Mouse (Mus musculus): ENCODE data around the gene Fbxw11. TPM values are rescaled to one million over a fixed set of nuclear protein-coding genes. Genes with fewer than 3 reads are reported as not detected.

The Fbxw11 gene
- polyA plus RNA-seq, 1 experiment from 2014 or later = 89.8 TPM

- Histone ChIP-seq H3K4me3 (no peak overlapping the region), H3K9me3 (no peaks in the 10 kb centered on the region), H3K27ac (no peak overlapping the region), H3K27me3 (ENCODE audit: insufficient read depth, poor library complexity, severe bottlenecking) (no peaks in the 10 kb centered on the region), H3K4me1 (replicated peaks) (no peaks in the 10 kb centered on the region), H3K36me3 (peaks cover 7% of the 10 kb centered on the region)
- WGBS = 85% methylated on average over 5 of the region's 5 CpGs
- DNase-seq (ENCODE audit: low spot score) = no peak
Observed at GRCm38 (mm10) chr11:32752595-32752885, 110.0 kb downstream of the Fbxw11 start.

GRCm38 (mm10) chr11:32753358-32753757, 110.8 kb downstream of the Fbxw11 start:
- 87% methylated on average over 2 of the region's 2 CpGs for WGBS
- H3K4me1 ChIP-seq (replicated peaks) = no peaks in the 10 kb centered on the region

DNA sequence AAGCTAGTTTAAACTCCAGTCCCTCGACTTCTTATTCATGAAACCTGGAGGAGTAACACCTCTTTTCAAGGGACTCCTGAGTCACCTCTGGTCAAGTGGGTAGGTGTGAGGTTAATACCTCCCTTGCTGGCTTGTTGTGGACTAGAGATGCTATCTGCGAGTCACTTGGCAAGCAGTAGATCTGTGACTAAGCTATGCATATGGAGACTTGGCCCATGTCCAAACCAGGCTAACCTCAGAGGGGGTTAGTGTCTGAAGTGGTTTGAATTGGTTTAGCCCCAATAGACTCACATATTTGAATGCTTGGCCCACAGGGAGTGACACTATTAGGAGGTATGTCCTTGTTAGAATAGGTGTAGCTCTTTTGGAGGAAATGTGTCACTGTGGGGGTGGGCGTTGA, 120.2 kb downstream of the Fbxw11 start:
- DNase-seq (ENCODE audit: low spot score) = no peak
- 82% methylated on average over 3 of the region's 3 CpGs for WGBS
- H3K36me3 ChIP-seq = no peaks in the 10 kb centered on the region
- H3K27me3 ChIP-seq (ENCODE audit: insufficient read depth, poor library complexity, severe bottlenecking) = no peaks in the 10 kb centered on the region
- H3K9me3 ChIP-seq = no peaks in the 10 kb centered on the region
- no peak overlapping the region for H3K4me3 ChIP-seq
- peaks cover 6% of the 10 kb centered on the region; the same call in 1 of the 2 replicates for H3K4me1 ChIP-seq (replicated peaks)
- H3K27ac ChIP-seq = no peak overlapping the region

More at GRCm38 (mm10) chr11:32753358-32753757, 110.8 kb downstream of the Fbxw11 start:
- H3K27ac ChIP-seq = no peak overlapping the region
- no peaks in the 10 kb centered on the region for H3K27me3 ChIP-seq (ENCODE audit: insufficient read depth, poor library complexity, severe bottlenecking)
- no peaks in the 10 kb centered on the region for H3K36me3 ChIP-seq
- no peaks in the 10 kb centered on the region for H3K9me3 ChIP-seq
- DNase-seq (ENCODE audit: low spot score) = no peak
- H3K4me3 ChIP-seq = no peak overlapping the region

GRCm38 (mm10) chr11:32767496-32768230, 125.1 kb downstream of the Fbxw11 start:
- H3K27ac ChIP-seq = no peak overlapping the region
- no peaks in the 10 kb centered on the region for H3K9me3 ChIP-seq
- H3K4me1 ChIP-seq (replicated peaks) = peaks cover 6% of the 10 kb centered on the region; the same call in 1 of the 2 replicates
- no peak for DNase-seq (ENCODE audit: low spot score)
- WGBS = 88% methylated on average over 18 of the region's 18 CpGs
- no peaks in the 10 kb centered on the region for H3K36me3 ChIP-seq
- H3K27me3 ChIP-seq (ENCODE audit: insufficient read depth, poor library complexity, severe bottlenecking) = no peaks in the 10 kb centered on the region
- no peak overlapping the region for H3K4me3 ChIP-seq

GRCm38 (mm10) chr11:32768642-32769343, 126.3 kb downstream of the Fbxw11 start:
- DNase-seq (ENCODE audit: low spot score) = no peak
- H3K9me3 ChIP-seq = no peaks in the 10 kb centered on the region
- 83% methylated on average over 12 of the region's 12 CpGs for WGBS
- no peak overlapping the region for H3K27ac ChIP-seq
- peaks cover 6% of the 10 kb centered on the region; the same call in 1 of the 2 replicates for H3K4me1 ChIP-seq (replicated peaks)
- no peaks in the 10 kb centered on the region for H3K27me3 ChIP-seq (ENCODE audit: insufficient read depth, poor library complexity, severe bottlenecking)
- H3K36me3 ChIP-seq = no peaks in the 10 kb centered on the region
- H3K4me3 ChIP-seq = no peak overlapping the region

GRCm38 (mm10) chr11:32780747-32781536, 138.4 kb downstream of the Fbxw11 start:
- H3K27me3 ChIP-seq (ENCODE audit: insufficient read depth, poor library complexity, severe bottlenecking) = no peaks in the 10 kb centered on the region
- H3K27ac ChIP-seq = no peak overlapping the region
- H3K4me3 ChIP-seq = no peak overlapping the region
- DNase-seq (ENCODE audit: low spot score) = no peak
- 58% methylated on average over 11 of the region's 11 CpGs for WGBS
- peaks cover 12% of the 10 kb centered on the region; the same call in 1 of the 2 replicates for H3K4me1 ChIP-seq (replicated peaks)
- H3K9me3 ChIP-seq = peaks cover 4% of the 10 kb centered on the region; the same call in 1 of the 2 replicates
- no peaks in the 10 kb centered on the region for H3K36me3 ChIP-seq

- H3K9me3 ChIP-seq = no peaks in the 10 kb centered on the region
- H3K36me3 ChIP-seq = no peaks in the 10 kb centered on the region
- H3K4me1 ChIP-seq (replicated peaks) = peaks cover 12% of the 10 kb centered on the region; the same call in 1 of the 2 replicates
- no peak overlapping the region for H3K4me3 ChIP-seq
- DNase-seq (ENCODE audit: low spot score) = no peak
- peak overlapping the region; percentile 9; the same call in 1 of the 2 replicates for H3K27ac ChIP-seq
- 56% methylated on average over 2 of the region's 2 CpGs for WGBS
- no peaks in the 10 kb centered on the region for H3K27me3 ChIP-seq (ENCODE audit: insufficient read depth, poor library complexity, severe bottlenecking)
Observed at GRCm38 (mm10) chr11:32781633-32782404, 139.3 kb downstream of the Fbxw11 start.

DNA sequence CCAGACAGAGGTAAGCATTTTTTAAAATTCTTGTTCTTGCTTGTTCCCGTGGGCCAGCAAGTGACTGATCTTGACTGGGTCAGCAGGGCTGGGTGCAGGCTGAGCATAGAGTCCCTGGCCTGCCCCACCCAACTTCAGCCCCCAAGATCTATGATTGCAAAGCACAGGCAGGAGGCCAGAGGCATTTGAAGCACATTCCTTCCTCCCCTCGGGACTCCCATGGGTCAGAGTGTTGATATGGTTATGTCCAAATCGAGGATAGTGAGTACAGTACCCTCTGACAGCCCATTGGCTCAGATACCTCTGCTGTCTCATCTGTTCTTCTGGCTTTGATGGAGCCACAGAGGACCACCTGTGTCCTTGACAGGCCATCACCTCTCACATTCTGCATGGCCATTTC, 140.2 kb downstream of the Fbxw11 start:
- no peaks in the 10 kb centered on the region for H3K9me3 ChIP-seq
- no peak for DNase-seq (ENCODE audit: low spot score)
- H3K27ac ChIP-seq = no peak overlapping the region
- no peak overlapping the region for H3K4me3 ChIP-seq
- H3K27me3 ChIP-seq (ENCODE audit: insufficient read depth, poor library complexity, severe bottlenecking) = no peaks in the 10 kb centered on the region
- peaks cover 12% of the 10 kb centered on the region; the same call in 1 of the 2 replicates for H3K4me1 ChIP-seq (replicated peaks)
- no peaks in the 10 kb centered on the region for H3K36me3 ChIP-seq
- WGBS = 78% methylated on average over 3 of the region's 3 CpGs

- Histone ChIP-seq H3K9me3 (no peaks in the 10 kb centered on the region), H3K27me3 (ENCODE audit: insufficient read depth, poor library complexity, severe bottlenecking) (no peaks in the 10 kb centered on the region), H3K27ac (no peak overlapping the region), H3K36me3 (no peaks in the 10 kb centered on the region), H3K4me1 (replicated peaks) (peaks cover 10% of the 10 kb centered on the region; the same call in 1 of the 2 replicates), H3K4me3 (no peak overlapping the region)
- DNase-seq (ENCODE audit: low spot score) = no peak
- 82% methylated on average over 6 of the region's 6 CpGs for WGBS
Observed at GRCm38 (mm10) chr11:32785591-32786147, 143.1 kb downstream of the Fbxw11 start.

DNA sequence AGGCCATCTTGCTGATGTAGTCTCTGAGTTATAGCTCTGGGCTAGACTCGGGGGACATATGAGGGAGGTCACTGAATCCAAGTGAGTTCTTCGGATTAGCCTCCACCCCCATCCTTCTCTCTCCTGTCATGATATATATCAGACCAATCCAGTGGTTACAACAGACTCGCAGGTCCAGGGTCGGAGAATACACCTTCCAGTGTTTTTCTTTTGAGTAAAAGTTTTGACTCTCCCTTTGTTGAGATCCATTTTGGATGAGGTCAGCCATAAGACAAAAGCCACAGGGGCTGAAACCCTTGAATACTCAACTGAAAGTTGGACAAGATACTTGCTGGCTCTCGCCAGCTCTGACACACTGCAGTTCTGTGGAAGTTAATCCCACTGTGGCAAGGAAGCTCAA, 143.7 kb downstream of the Fbxw11 start:
- no peak overlapping the region for H3K4me3 ChIP-seq
- DNase-seq (ENCODE audit: low spot score) = no peak
- no peaks in the 10 kb centered on the region for H3K36me3 ChIP-seq
- 84% methylated on average over 5 of the region's 5 CpGs for WGBS
- H3K9me3 ChIP-seq = no peaks in the 10 kb centered on the region
- no peak overlapping the region for H3K27ac ChIP-seq
- H3K27me3 ChIP-seq (ENCODE audit: insufficient read depth, poor library complexity, severe bottlenecking) = no peaks in the 10 kb centered on the region
- H3K4me1 ChIP-seq (replicated peaks) = peaks cover 4% of the 10 kb centered on the region; the same call in 1 of the 2 replicates

DNA sequence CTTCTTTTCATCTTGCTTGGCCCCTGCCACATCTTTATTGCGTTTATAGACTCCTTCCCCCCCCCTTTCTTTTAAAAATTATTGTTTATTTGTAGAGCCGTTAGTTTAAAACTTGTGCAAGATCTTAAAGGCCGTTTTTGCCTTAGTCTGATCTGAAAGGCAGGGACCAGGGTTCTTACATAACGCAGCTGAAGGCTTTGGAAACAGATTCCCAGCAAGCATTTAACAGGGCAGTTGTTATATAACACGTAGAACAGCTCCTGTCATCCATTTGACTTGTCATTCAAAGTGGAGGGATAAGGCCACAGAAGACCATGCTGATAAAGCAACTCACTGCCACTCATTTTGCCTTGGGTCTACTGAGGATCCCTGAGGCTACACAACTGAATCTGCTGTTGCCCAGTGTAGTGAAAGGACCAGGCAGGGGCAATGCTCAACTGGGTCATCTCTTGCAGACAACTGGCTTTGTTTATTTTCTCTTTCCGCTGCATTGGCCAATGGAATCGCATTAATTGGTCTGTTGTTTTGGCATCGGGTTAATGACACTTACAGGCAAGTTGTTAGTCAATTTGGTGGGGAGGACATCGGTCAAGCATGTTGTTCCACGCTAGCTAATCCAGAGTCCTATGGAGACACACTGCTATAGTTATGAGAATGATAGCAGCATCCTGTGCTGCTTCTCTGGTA, 152.4 kb downstream of the Fbxw11 start:
- no peaks in the 10 kb centered on the region for H3K27me3 ChIP-seq (ENCODE audit: insufficient read depth, poor library complexity, severe bottlenecking)

More for the DNA sequence above, 152.4 kb downstream of the Fbxw11 start:
- H3K36me3 ChIP-seq = no peaks in the 10 kb centered on the region
- WGBS = 80% methylated on average over 10 of the region's 10 CpGs
- no peak overlapping the region for H3K4me3 ChIP-seq
- H3K4me1 ChIP-seq (replicated peaks) = no peaks in the 10 kb centered on the region
- no peak for DNase-seq (ENCODE audit: low spot score)
- H3K27ac ChIP-seq = no peak overlapping the region
- H3K9me3 ChIP-seq = no peaks in the 10 kb centered on the region

Data from hindbrain, embryonic 10.5 days (tissue).